Mouse (Mus musculus): ENCODE measurements at regions not wholly inside any gene's neighbourhood (a gene's known extent, or its start where the extent isn't known, plus 50 kb on each side); places are given as distances from the start of the nearest gene placed in this dataset.
A peak's percentile ranks its signal among the peaks of the same experiment; 100 is the strongest.

DNA sequence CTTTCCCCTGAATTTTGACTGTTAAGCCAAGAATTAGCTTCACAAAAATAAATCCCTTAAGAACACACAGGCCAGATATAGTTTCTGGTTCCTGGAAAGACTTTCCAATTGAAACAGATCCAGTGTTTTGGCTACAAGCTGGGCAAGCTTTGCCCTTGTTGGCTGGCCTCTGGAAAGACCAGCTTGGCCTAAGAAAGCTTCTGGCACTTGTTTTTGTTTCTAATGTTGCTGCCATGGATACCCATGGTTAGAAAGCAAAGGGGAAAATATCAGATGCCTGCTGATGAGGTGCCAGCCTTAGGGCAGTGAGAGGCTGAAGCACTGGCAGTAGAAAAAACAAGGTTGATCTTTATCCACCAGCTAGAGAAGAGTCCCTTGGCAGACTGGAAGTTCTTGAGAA lies 228.2 kb downstream of the Klhl13 start:
- no peak for DNase-seq (ENCODE audit: extremely low spot score in 1 of 2, low spot score in 2 of 2)

DNA sequence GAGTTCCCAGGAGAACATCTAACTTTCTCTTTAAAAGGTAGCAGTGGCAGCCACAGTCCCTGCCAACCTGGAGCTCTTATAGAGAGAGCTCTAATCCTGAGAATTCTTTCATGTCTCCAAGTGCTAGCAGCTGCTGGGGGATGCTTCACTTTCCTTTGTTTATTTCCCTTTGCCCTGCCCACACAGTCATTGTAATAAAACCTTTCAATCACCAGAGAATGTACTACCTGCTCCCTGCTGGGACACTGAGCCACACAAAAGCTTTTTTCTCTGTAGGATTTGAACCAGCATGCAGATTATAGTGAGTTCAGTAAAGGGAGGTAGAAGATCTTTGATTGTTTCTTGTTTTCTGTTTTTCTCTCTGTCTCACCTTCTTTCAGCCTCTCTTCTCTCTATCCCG lies 269.0 kb downstream of the Klhl13 start:
- no peak for DNase-seq (ENCODE audit: extremely low spot score in 1 of 2, low spot score in 2 of 2)
- intact Hi-C loops (cut with DNase I), result no loop called here

More for the DNA sequence above, 228.2 kb downstream of the Klhl13 start:
- intact Hi-C loops (cut with DNase I), result no loop called here

DNA sequence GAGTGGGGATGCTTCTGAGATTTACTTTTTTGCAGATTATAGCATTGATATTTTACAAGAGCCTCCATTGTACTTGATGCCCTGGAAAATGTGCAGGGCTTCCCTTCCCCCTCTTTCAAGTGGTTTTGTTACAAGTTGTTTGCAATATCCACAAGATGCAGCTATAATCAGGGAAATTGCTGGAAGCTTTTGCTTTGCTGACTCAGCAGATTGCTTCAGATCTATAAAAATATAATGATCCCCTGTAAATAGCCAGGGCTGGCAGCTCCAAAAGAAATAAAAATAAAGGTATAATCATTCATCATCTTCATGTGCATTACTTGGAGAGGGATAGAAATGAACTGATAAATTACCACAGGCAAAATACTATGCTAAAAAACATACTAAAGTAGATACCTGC lies 272.1 kb downstream of the Klhl13 start:
- intact Hi-C loops (cut with DNase I), result no loop called here
- no peak for DNase-seq (ENCODE audit: extremely low spot score in 1 of 2, low spot score in 2 of 2)

DNA sequence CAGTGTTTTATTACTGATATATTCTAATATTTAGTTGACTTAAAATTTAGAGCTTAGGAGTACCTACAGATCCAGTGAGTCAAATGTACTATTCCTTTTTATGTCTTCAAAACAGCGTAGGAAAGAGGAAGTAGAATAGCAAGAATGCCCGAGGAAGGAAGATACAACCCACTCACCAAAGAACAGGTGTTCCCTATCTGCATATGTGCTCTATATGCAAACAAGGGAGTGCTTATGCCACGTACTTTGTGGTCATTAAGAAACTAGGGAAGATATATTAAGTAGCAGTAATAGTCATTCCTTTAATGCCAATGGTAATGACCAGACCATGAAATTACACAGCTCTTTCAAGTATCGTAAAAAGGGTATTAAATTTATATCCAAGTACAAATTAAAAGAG lies 298.4 kb downstream of the Klhl13 start:
- no peak for DNase-seq (ENCODE audit: extremely low spot score in 1 of 2, low spot score in 2 of 2)
- intact Hi-C loops (cut with DNase I), result no loop called here

DNA sequence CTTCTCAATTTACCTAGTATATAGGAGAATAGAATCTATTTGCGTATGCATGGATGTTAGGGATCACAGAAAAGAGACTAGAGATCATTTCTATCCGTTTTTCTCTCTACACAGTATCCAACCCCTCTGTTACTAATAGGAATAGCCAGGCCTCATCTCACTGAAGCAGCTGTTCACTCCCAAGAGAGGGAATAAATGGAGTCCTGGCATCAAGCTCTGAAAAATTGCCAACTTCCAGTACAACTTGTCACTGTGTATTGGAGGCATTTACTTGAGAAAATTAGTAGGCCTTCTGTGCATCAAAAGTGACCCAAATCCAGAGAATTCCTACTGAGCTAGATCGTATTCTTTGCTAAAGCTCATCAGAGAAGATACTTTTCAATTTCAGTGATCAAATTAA lies 337.3 kb downstream of the Klhl13 start:
- intact Hi-C loops (cut with DNase I), result no loop called here
- DNase-seq (ENCODE audit: extremely low spot score in 1 of 2, low spot score in 2 of 2), result peak in 1 of 2 experiments; percentile 27

DNA sequence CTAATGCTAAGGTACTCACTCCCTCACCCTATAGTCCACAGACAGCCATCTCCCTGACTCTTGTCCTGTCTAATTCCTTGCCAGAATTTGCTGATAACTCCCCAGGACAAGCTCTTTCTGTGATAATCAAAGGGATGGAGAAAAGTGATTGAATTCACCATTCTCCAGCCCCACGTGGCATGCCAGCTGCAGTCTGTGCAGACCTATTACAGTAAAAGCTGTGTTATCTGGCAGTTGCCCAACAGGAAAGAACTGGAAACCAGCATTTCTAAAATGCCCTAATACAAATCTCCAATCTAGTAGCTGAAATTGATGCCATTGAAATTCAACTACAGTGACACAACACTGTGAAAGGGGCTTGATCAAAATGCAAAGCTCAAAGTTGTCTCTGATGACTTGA lies 349.3 kb downstream of the Klhl13 start:
- intact Hi-C loops (cut with DNase I), result no loop called here
- peak; percentile 9 to 12 for DNase-seq (ENCODE audit: extremely low spot score in 1 of 2, low spot score in 2 of 2)

DNA sequence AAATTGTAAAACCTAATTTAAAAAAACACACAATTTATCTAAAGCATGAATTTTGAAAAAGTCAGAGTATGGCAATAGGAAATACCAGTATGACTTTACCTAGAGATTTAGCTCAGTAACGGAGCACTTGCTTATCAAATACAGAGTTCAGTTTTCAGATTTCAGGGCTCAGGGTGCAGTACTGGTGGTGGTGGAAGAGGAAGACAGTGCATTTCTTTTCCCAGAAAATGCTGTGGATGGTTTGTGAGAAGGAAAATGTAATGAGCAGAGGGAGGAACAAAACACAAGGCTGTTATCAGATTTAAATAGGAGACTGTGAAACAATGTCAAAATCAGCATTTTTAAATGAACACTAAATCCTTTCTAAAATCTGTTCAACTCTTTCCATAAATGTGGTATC lies 349.8 kb downstream of the Klhl13 start:
- no peak for DNase-seq (ENCODE audit: extremely low spot score in 1 of 2, low spot score in 2 of 2)
- intact Hi-C loops (cut with DNase I), result no loop called here
